Mouse (Mus musculus) embryonic facial prominence, embryonic 10.5 days (tissue): ENCODE measurements around the gene Myo15b. TPM values are rescaled to one million over a fixed set of nuclear protein-coding genes. Genes with fewer than 3 reads are reported as not detected.

ENCODE experiments used
- DNase-seq: peaks from one replicate; pipeline ENCODE4 v3.0.0-alpha.2; 2017; ENCODE audit warnings: low spot score
- H3K27ac ChIP-seq: fragments of 300-500 bp; sonication (generic); replicated peaks from 2 replicates; pipeline ENCODE4 v1.5.1; 2016; ENCODE audit warnings: mild to moderate bottlenecking
- H3K27me3 ChIP-seq: fragments of 300-500 bp; sonication (generic); replicated peaks from 2 replicates; pipeline ENCODE4 v1.6.1; 2016; ENCODE audit warnings: low read depth, mild to moderate bottlenecking; ENCODE audit not compliant: poor library complexity, severe bottlenecking
- H3K36me3 ChIP-seq: fragments of 300-500 bp; sonication (generic); replicated peaks from 2 replicates; pipeline ENCODE4 v1.6.1; 2016; ENCODE audit warnings: mild to moderate bottlenecking, moderate library complexity
- H3K4me1 ChIP-seq: fragments of 300-500 bp; sonication (generic); 2 replicates; pipeline ENCODE4 v1.6.1; 2016
- H3K4me3 ChIP-seq: fragments of 300-500 bp; sonication (generic); 2 replicates; pipeline ENCODE4 v1.5.1; 2016; ENCODE audit warnings: mild to moderate bottlenecking, moderate library complexity
- H3K9me3 ChIP-seq: fragments of 300-500 bp; sonication (generic); 2 replicates; pipeline ENCODE4 v1.6.1; 2016; ENCODE audit warnings: mild to moderate bottlenecking
- WGBS: fragments of 180-500 bp; shearing (Covaris S2); methylation state at CpG from one replicate; pipeline ENCODE4 v1.1.7; 2016; 5-methylcytosine and 5-hydroxymethylcytosine counted together
- polyA plus RNA-seq: library from polyadenylated mRNA; unstranded; fragments of >200 nt; fragmentation: Nextera tagmentation; extraction: Ambion mirVana; gene quantifications from 2 replicates; pipeline ENCODE4 v1.2.1, GENCODE M21; 2016

Gene Myo15b
- polyA plus RNA-seq, 1 experiment from 2014 or later = 0.07 TPM

DNA sequence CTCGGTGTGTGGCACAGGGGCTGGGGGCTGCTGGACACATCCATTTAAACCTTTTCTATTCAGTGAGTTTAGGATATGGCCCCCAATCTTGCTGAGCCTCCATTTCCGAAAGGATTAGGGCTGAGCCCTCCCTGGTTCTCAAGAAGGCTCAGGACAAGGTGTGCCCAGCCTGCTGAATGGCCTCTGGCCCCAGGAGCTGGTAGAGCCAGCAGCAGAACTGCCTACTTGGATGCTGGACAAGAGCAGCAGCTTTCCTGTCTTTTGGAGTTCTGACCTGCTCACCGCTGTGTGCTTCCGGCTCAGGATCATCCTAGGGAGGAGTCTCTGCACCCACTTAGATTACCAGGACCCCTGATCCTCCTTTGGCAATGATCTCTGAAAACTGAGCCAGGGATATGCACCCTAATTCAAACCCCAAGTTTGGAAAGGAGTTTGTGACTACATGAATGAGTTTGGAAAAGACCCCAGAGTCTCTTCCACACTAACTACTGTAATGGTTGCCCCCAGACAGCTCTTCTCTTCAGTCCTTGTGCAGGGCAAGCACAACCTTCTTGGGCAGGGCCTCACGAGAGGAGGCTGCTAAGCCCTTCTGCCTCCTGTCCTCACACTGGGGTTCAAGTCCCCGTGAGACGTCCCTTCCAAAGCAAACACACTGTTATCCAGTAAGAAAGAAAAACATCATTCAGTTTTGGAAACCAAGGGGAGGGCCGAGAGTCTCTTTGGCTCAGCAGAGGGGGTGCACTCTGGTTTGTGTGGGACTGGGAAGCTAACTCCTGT lies 42.5 kb downstream of the Myo15b start:
- 76% methylated on average over 8 of the region's 8 CpGs for WGBS
- peak overlapping the region; percentile 36 for H3K4me3 ChIP-seq

DNA sequence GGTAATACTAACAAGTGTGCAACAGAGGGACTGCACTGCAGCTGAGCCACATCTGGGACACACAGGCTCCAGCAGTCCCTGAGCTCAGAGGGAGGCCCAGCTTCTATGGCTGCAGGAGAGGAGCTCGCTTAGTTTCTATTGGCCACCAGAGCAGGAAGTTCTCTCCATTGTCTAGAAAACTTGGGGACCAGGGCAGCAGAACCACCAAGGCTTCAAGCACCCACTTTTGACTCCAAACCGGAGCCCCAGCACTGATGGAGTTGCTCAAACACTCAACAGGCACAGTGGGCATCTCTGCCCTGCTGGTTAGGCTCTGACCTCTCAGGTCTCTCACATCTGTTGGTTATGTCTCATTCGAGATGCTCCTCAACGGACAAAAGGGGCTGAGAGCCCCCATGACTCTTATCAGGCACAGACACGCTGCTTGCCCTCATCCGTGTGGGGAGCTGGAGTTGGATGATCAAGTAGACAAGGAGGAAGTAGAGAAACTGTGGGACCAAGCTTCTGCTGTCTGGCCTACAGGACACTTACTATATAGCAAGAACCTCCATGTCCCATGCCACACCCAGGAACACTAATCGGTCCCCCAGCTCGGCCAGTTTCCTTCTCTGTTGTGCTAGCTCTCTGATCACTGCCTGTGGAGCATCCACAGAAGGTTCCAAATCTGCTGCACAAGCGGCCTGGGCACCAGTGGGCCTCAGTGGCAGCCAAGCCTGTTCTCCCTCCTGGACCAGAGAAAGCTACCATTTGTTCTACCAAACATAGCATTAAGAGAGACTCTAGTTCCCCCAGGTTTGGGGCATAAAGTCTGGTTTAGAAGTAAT lies 43.3 kb downstream of the Myo15b start:
- peaks cover 75% of the 10 kb centered on the region for H3K4me1 ChIP-seq
- H3K27me3 ChIP-seq = no peaks in the 10 kb centered on the region
- DNase-seq = no peak
- H3K9me3 ChIP-seq = no peaks in the 10 kb centered on the region
- H3K36me3 ChIP-seq = peaks cover 24% of the 10 kb centered on the region
- WGBS = 84% methylated on average over 9 of the region's 9 CpGs
- peak overlapping the region; percentile 13; the same call in 1 of the 2 replicates for H3K4me3 ChIP-seq
- H3K27ac ChIP-seq = peak overlapping the region; percentile 59

More for the DNA sequence above, 42.5 kb downstream of the Myo15b start:
- Histone ChIP-seq H3K27ac (peak overlapping the region; percentile 59), H3K9me3 (no peaks in the 10 kb centered on the region), H3K36me3 (peaks cover 32% of the 10 kb centered on the region), H3K4me1 (peaks cover 68% of the 10 kb centered on the region), H3K27me3 (no peaks in the 10 kb centered on the region)
- DNase-seq = no peak

DNA sequence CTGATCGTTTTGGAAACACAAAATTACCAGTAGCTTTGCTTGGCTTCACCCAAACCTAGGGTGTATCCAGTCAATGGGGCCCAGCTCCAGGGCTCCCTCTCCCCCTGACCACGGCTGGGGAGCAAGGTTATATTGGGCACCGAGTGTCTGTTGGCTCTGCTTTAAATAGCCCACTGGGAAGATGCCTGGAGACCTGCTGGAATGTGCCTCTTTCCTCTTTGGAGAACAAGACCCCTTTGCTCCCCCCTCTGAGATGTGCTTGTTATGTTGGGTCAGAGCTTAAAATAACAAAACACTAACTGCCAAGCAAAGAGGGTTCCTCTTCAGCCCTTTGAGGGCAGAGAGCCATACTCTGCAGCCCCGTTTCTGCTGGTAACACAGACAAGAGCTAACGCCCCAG lies 44.0 kb downstream of the Myo15b start:
- Histone ChIP-seq H3K36me3 (peaks cover 22% of the 10 kb centered on the region), H3K9me3 (no peaks in the 10 kb centered on the region), H3K4me1 (peaks cover 75% of the 10 kb centered on the region), H3K27ac (peak overlapping the region; percentile 53), H3K27me3 (no peaks in the 10 kb centered on the region), H3K4me3 (0 out of 2 replicates have a peak overlapping the region, but pooled peaks have one; percentile 13)
- WGBS = 76% methylated on average over 5 of the region's 5 CpGs
- no peak for DNase-seq

DNA sequence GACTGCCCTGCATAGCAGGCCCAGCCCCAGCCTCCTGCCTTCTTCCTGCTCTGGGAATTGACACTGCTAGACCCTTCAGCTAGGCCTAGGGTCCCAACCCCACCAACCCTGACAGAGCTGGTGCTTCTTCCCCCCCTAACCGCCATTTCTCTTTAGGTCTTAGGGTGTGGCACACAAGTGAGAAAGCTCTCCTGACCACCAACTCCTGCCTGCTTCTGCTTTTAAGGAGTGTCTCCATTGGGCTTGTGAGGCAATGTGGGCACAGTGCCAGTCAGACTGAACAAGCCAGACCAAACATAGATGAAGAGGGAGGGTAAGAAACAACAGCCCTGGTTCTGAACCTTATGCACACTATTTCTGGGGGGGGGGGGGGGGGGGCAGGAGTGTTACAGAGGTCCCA lies 44.6 kb downstream of the Myo15b start:
- Histone ChIP-seq H3K4me1 (peaks cover 75% of the 10 kb centered on the region), H3K4me3 (no peak overlapping the region), H3K36me3 (peaks cover 18% of the 10 kb centered on the region; the same call in 1 of the 2 replicates), H3K27ac (peak overlapping the region; percentile 53), H3K9me3 (no peaks in the 10 kb centered on the region), H3K27me3 (no peaks in the 10 kb centered on the region)
- DNase-seq = no peak
- 89% methylated on average over 1 of the region's 1 CpGs for WGBS

- peaks cover 25% of the 10 kb centered on the region; the same call in 1 of the 2 replicates for H3K36me3 ChIP-seq
- H3K4me3 ChIP-seq = no peak overlapping the region
- no peaks in the 10 kb centered on the region for H3K27me3 ChIP-seq
- DNase-seq = no peak
- WGBS = 75% methylated on average over 11 of the region's 11 CpGs
- H3K4me1 ChIP-seq = peaks cover 71% of the 10 kb centered on the region
- no peaks in the 10 kb centered on the region for H3K9me3 ChIP-seq
- H3K27ac ChIP-seq = peak overlapping the region; percentile 70
These were observed 45.4 kb downstream of the Myo15b start for GRCm38 (mm10) chr11:115903384-115904230.

DNA sequence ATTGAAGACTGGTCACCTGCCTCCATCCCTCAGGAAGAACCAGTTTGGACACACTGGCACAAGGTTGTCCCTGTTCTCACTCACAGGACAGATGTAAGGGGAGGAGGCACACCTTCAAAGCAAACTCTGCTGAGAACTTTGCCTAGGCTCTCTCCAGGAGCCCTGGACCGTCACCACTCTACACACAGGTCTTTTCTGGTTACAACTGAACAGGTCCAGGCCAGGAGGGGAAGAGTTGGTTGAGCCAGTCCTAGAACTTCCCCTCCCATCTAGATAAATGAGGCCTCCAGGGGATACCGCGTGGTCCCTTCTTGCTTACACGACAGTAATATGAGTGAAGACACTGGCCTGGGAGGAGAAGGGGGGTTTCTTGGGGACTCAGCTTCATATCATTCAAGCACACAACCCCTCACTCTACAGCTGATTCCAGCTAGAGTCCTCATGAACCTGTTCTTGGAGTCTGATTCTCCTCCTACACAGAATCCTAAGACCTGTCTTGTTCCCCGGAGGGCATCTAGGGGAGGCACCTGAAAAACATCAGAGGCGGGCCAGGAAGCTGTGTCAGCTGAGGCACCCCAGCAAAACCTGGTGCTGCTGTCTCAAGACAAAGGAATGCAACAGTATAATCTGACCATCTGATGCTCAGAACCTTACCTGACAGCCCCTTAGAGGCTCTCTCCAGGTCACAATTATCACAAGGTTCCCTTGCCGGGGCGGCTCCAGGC lies 46.2 kb downstream of the Myo15b start:
- Histone ChIP-seq H3K4me1 (peaks cover 64% of the 10 kb centered on the region), H3K27me3 (no peaks in the 10 kb centered on the region), H3K4me3 (peak overlapping the region; percentile 25; the same call in 1 of the 2 replicates), H3K36me3 (peaks cover 29% of the 10 kb centered on the region; the same call in 1 of the 2 replicates), H3K27ac (peak overlapping the region; percentile 70), H3K9me3 (no peaks in the 10 kb centered on the region)
- 77% methylated on average over 8 of the region's 8 CpGs for WGBS
- DNase-seq = no peak

GRCm38 (mm10) chr11:115904956-115905790 lies 47.0 kb downstream of the Myo15b start:
- H3K9me3 ChIP-seq = no peaks in the 10 kb centered on the region
- peaks cover 29% of the 10 kb centered on the region; the same call in 1 of the 2 replicates for H3K36me3 ChIP-seq
- 44% methylated on average over 16 of the region's 16 CpGs for WGBS
- peaks cover 57% of the 10 kb centered on the region for H3K4me1 ChIP-seq
- H3K27ac ChIP-seq = peak overlapping the region; percentile 70
- H3K4me3 ChIP-seq = peak overlapping the region; percentile 25
- no peaks in the 10 kb centered on the region for H3K27me3 ChIP-seq
- DNase-seq = peak; percentile 56

GRCm38 (mm10) chr11:115906116-115906515 lies 47.9 kb downstream of the Myo15b start:
- no peak for DNase-seq
- H3K4me3 ChIP-seq = no peak overlapping the region
- peaks cover 47% of the 10 kb centered on the region for H3K4me1 ChIP-seq
- H3K9me3 ChIP-seq = no peaks in the 10 kb centered on the region
- WGBS = 84% methylated on average over 3 of the region's 3 CpGs
- H3K27ac ChIP-seq = 0 out of 2 replicates have a peak overlapping the region, but pooled peaks have one; percentile 57
- peaks cover 31% of the 10 kb centered on the region; the same call in 1 of the 2 replicates for H3K36me3 ChIP-seq
- H3K27me3 ChIP-seq = no peaks in the 10 kb centered on the region

DNA sequence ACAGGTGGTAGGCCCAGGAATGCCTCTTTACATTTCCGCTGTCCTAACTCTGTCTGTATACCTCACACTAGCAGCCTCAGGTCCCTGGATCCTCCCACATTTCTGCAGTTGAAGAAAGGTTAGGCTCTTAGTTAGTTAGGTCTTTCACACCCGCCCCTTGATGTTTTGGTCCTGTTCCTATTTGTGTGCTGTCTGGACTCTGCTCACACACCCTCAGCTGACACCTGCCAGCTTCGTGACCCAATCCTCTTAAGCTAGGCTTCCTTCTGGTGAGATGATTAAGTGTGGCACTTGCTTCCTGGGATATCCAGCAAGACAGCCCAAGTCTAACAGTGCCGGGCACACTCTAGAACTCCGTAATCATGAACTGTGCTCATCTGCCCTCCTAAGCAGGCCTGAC lies 48.3 kb downstream of the Myo15b start:
- Histone ChIP-seq H3K36me3 (peaks cover 34% of the 10 kb centered on the region; the same call in 1 of the 2 replicates), H3K9me3 (no peaks in the 10 kb centered on the region), H3K27ac (no peak overlapping the region), H3K27me3 (no peaks in the 10 kb centered on the region), H3K4me3 (no peak overlapping the region), H3K4me1 (peaks cover 43% of the 10 kb centered on the region)
- no peak for DNase-seq
- 89% methylated on average over 5 of the region's 5 CpGs for WGBS

DNA sequence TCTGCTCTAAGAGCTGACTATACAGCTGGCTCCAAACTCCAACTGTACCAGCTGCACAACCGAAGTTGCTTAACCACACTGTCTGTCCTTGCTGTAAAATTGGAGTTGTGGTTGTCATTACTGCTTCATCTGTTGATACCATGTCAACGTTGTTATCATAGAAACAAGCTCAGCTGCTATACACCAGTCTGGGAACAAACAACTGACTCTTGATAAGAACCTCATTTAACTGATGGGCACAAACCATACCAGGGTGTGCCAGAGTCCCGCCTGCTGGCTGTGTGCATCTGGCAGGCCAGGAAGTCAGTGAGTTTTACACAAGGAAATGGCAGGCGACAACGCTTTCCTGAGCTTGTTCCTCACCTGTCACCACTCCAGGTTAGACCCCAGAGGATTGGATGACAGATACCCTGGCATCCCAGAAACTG lies 52.9 kb downstream of the Myo15b start:
- H3K4me1 ChIP-seq = 0 out of 2 replicates have a peak, but pooled peaks cover 2% of the 10 kb centered on the region
- WGBS = 95% methylated on average over 5 of the region's 5 CpGs
- H3K27ac ChIP-seq = no peak overlapping the region
- H3K27me3 ChIP-seq = no peaks in the 10 kb centered on the region
- peaks cover 59% of the 10 kb centered on the region for H3K36me3 ChIP-seq
- DNase-seq = no peak
- no peaks in the 10 kb centered on the region for H3K9me3 ChIP-seq
- H3K4me3 ChIP-seq = no peak overlapping the region
